Mouse (Mus musculus): Measurements from ENCODE around the gene Spats2l. TPM values are rescaled to one million over a fixed set of nuclear protein-coding genes. Genes with fewer than 3 reads are reported as not detected.
A peak's percentile ranks its signal among the peaks of the same experiment; 100 is the strongest.

The Spats2l gene
- polyA plus RNA-seq, 1 experiment from 2014 or later, result 59.2 TPM

- TF ChIP-seq CTCF (IDR thresholded peaks at IDR 0.05), result no peak
- DNase-seq (ENCODE audit: low read depth, low spot score) (no peak), ATAC-seq (no peak)
- no peaks in the 10 kb centered on the region for H3K27me3 ChIP-seq
- in situ Hi-C loops (cut with MboI; ENCODE audit: low pct_unique_long_range_greater_than_20kb), result no loop called here
- ChIA-PET POLR2A (interaction anchor here (0.6 kb wide), 1 partner anchor 329 kb away, joined by 3 read pairs; no protein-coding TSS in a partner anchor), CTCF (interaction anchor here (1.0 to 1.5 kb wide), 2 partner anchors 10 to 22 kb away, joined by 3 to 4 read pairs; no protein-coding TSS in a partner anchor)
These were observed 75.1 kb downstream of the Spats2l start for GRCm38 (mm10) chr1:57849087-57849486.

DNA sequence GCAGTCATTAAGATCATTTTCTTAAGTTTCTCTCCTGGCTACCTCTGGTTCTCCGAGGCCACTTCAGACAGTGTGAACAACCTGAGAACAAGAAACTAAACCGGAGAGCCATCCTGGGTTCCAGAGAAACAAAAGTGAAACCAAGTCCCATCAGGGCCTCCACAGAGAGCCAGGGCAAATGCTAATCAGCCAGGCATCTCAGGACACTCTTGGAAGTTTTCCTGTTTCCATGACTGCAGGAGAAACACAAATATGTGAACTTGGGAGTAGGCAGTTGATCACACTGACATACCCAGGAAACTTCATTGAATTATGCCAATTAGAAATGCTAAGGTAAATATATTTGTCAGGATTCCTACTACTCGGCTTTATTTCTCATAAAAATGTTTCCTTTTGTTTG is 76.0 kb downstream of the Spats2l start:
- in situ Hi-C loops (cut with MboI; ENCODE audit: low pct_unique_long_range_greater_than_20kb), result no loop called here
- H3K27me3 ChIP-seq, result no peaks in the 10 kb centered on the region
- ChIA-PET CTCF (no interaction called here), POLR2A (no interaction called here)
- no peak for TF ChIP-seq CTCF (IDR thresholded peaks at IDR 0.05)
- DNase-seq (ENCODE audit: low read depth, low spot score) (no peak), ATAC-seq (peak; percentile 65)

- CTCF ChIA-PET, result interaction anchor here (1.4 to 1.5 kb wide), 2 partner anchors 27 to 86 kb away, joined by 3 read pairs; no protein-coding TSS in a partner anchor
- no peak for ATAC-seq
- POLR2A ChIA-PET, result no interaction called here
- no peaks in the 10 kb centered on the region for H3K27me3 ChIP-seq
- no peak for TF ChIP-seq CTCF (IDR thresholded peaks at IDR 0.05)
- in situ Hi-C loops (cut with MboI; ENCODE audit: low pct_unique_long_range_greater_than_20kb), result no loop called here
- no peak for DNase-seq (ENCODE audit: low read depth, low spot score)
These were observed 77.9 kb downstream of the Spats2l start for GRCm38 (mm10) chr1:57851871-57852270.

DNA sequence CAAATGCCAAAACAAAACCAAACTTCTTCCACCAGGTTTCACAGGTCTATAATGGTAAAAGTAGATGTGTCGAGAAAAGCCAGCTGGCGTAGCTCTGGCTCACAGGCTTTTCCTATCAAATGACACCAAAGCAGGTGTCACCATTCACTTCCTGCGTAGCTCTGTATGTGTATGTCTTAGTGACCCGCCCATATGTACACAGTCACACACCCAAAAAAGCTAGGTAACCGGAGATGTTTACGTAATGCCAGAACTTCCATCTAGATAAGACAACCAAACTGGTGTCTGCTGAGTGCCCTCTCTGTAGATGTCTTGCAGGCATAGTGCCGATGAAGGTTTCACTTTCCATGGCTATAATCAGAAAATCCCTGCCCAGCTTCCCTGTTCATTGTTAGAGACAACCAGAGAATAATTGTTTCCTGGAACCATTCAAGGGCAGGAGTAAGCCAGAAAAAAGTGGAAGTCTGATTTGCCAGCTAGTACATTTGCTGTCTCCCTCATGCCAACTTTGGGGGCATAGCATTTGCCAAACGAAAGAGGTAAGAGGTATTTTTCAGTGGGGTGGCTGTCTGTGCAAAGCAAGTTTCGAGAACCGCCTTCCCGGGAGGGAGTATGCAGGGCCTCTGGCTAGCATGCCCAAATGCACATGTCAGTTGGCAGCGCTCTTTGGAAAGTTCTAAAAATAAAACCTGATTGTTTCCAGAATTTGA is 78.8 kb downstream of the Spats2l start:
- ATAC-seq (no peak), DNase-seq (ENCODE audit: low read depth, low spot score) (no peak)
- in situ Hi-C loops (cut with MboI; ENCODE audit: low pct_unique_long_range_greater_than_20kb), result no loop called here
- no peaks in the 10 kb centered on the region for H3K27me3 ChIP-seq
- CTCF ChIA-PET, result interaction anchor here (1.2 to 1.5 kb wide), 4 partner anchors 18 to 87 kb away, joined by 3 to 5 read pairs (median 3); no protein-coding TSS in a partner anchor
- TF ChIP-seq CTCF (IDR thresholded peaks at IDR 0.05), result no peak
- POLR2A ChIA-PET, result no interaction called here

DNA sequence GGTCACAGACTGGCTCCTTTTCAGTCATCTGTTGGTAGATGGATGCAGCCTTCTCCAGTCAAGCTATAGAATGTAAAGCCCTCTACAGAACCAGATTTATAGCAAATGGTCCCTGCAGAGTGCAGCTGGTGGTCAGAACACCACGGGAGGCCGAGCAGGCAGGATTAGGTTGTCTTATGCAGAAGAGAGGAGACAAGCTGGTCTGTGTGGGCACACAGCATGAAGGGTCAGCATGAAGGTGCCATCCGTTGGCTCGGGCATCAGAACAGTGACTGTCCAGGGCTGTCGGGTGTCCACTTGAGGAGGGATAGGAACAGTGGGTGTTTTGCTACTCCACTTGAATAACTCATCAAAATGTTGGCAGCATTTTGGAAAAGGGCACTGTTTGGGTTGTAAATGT is 83.8 kb downstream of the Spats2l start:
- TF ChIP-seq CTCF (IDR thresholded peaks at IDR 0.05), result no peak
- ChIA-PET CTCF (interaction anchor here (1.0 to 1.4 kb wide), 2 partner anchors 10 to 16 kb away, joined by 3 read pairs; no protein-coding TSS in a partner anchor), POLR2A (interaction anchor here (0.6 kb wide), 1 partner anchor 13 kb away, joined by 4 read pairs; no protein-coding TSS in a partner anchor)
- DNase-seq (ENCODE audit: low read depth, low spot score) (no peak), ATAC-seq (no peak)
- no peaks in the 10 kb centered on the region for H3K27me3 ChIP-seq
- in situ Hi-C loops (cut with MboI; ENCODE audit: low pct_unique_long_range_greater_than_20kb), result no loop called here

DNA sequence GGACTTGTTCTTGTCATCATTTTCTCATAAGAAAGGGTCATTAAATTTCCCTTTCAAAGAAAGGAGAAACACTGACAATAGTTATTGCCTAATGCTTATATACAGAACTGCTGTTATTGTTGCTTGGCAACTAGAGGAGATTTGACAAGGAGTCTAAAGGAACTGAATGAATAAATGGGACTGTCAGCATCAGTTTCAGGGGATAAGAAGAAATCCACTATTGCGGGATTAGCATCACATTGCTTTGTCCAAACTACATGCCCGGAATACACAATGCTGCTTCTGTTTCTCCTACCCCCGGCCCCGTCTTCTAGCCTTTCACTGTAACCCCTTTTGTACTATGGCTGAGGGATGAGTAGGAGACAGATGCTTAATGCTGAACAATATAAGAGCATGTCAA is 88.1 kb downstream of the Spats2l start:
- ChIA-PET CTCF (interaction anchor here (0.7 to 2.6 kb wide), 2 partner anchors 10 to 80 kb away, joined by 3 to 5 read pairs; no protein-coding TSS in a partner anchor), POLR2A (no interaction called here)
- DNase-seq (ENCODE audit: low read depth, low spot score) (no peak), ATAC-seq (no peak)
- H3K27me3 ChIP-seq, result no peaks in the 10 kb centered on the region
- no peak for TF ChIP-seq CTCF (IDR thresholded peaks at IDR 0.05)
- in situ Hi-C loops (cut with MboI; ENCODE audit: low pct_unique_long_range_greater_than_20kb), result no loop called here

- H3K27me3 ChIP-seq, result no peaks in the 10 kb centered on the region
- ChIA-PET CTCF (interaction anchor here (1.4 kb wide), 1 partner anchor 22 kb away, joined by 4 read pairs; no protein-coding TSS in a partner anchor), POLR2A (no interaction called here)
- no peak for ATAC-seq
- no peak for TF ChIP-seq CTCF (IDR thresholded peaks at IDR 0.05)
- in situ Hi-C loops (cut with MboI; ENCODE audit: low pct_unique_long_range_greater_than_20kb), result no loop called here
- DNase-seq (ENCODE audit: low read depth, low spot score), result no peak
These were observed 94.7 kb downstream of the Spats2l start for GRCm38 (mm10) chr1:57868651-57869050.

GRCm38 (mm10) chr1:57872006-57872405 is 98.0 kb downstream of the Spats2l start:
- CTCF ChIA-PET, result interaction anchor here (1.1 to 1.8 kb wide), 3 partner anchors 11 to 23 kb away, joined by 3 to 5 read pairs (median 5); no protein-coding TSS in a partner anchor
- ATAC-seq, result no peak
- no peaks in the 10 kb centered on the region for H3K27me3 ChIP-seq
- TF ChIP-seq CTCF (IDR thresholded peaks at IDR 0.05), result no peak
- POLR2A ChIA-PET, result interaction anchor here (0.5 kb wide), 1 partner anchor 48 kb away, joined by 3 read pairs; no protein-coding TSS in a partner anchor
- no peak for DNase-seq (ENCODE audit: low read depth, low spot score)
- in situ Hi-C loops (cut with MboI; ENCODE audit: low pct_unique_long_range_greater_than_20kb), result no loop called here

DNA sequence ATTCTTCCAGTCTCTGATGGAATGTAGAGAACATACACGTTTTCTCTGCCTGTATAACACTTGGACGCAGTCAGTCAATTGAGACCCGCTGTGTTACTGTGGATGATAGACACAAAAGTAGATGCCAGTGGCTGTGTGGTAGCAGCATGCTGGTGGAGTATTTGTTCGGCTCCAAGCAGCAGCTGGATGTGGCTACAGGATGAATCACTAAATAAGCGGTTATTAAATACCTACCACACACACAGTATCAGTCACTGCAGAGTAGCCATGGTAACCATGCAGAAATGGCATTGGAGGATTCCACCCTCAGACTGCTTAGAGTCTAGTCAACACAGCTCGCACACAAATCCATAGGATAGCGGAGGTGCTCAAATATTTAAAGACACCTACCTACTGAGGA is 100.0 kb downstream of the Spats2l start:
- no peak for DNase-seq (ENCODE audit: low read depth, low spot score)
- ChIA-PET POLR2A (interaction anchor here (0.6 kb wide), 1 partner anchor 53 kb away, joined by 3 read pairs; no protein-coding TSS in a partner anchor), CTCF (interaction anchor here (1.3 to 1.8 kb wide), 3 partner anchors 15 to 445 kb away, joined by 3 to 4 read pairs (median 3); no protein-coding TSS in a partner anchor)
- no peak for TF ChIP-seq CTCF (IDR thresholded peaks at IDR 0.05)
- in situ Hi-C loops (cut with MboI; ENCODE audit: low pct_unique_long_range_greater_than_20kb), result no loop called here
- no peaks in the 10 kb centered on the region for H3K27me3 ChIP-seq
- ATAC-seq, result peak; percentile 68

GRCm38 (mm10) chr1:57875109-57875508 is 101.1 kb downstream of the Spats2l start:
- ChIA-PET POLR2A (interaction anchor here (0.6 kb wide), 1 partner anchor 9 kb away, joined by 3 read pairs; no protein-coding TSS in a partner anchor), CTCF (interaction anchor here (1.6 kb wide), 1 partner anchor 18 kb away, joined by 3 read pairs; no protein-coding TSS in a partner anchor)
- in situ Hi-C loops (cut with MboI; ENCODE audit: low pct_unique_long_range_greater_than_20kb), result no loop called here
- TF ChIP-seq CTCF (IDR thresholded peaks at IDR 0.05), result no peak
- H3K27me3 ChIP-seq, result no peaks in the 10 kb centered on the region
- ATAC-seq (no peak), DNase-seq (ENCODE audit: low read depth, low spot score) (no peak)

DNA sequence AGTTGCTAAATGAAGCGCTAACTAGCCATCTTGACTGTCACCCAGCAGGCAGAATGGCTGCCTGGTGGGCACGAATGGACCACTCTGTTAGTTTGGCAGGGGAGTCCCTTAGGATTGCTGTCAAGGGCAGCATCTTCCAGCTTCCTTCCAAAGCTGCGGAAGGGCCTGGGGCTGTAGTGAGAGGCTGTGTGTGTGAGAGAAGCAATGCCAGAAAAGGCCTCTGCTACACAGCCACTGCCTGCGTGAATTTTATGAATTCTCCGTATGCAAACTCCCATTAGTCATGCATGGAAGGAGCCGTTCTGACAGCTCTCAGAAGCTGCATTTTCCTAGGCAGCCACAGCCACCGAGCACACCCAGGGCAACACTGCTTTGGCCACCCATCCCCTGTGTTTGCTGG is 101.5 kb downstream of the Spats2l start:
- no peaks in the 10 kb centered on the region for H3K27me3 ChIP-seq
- CTCF ChIA-PET, result no interaction called here
- DNase-seq (ENCODE audit: low read depth, low spot score), result no peak
- TF ChIP-seq CTCF (IDR thresholded peaks at IDR 0.05), result no peak
- in situ Hi-C loops (cut with MboI; ENCODE audit: low pct_unique_long_range_greater_than_20kb), result no loop called here
- ATAC-seq, result no peak
- POLR2A ChIA-PET, result interaction anchor here (0.6 kb wide), 2 partner anchors 9 to 515 kb away, joined by 3 read pairs; no protein-coding TSS in a partner anchor
